Mouse (Mus musculus) brain, embryonic 14.5 days (tissue): Measurements from ENCODE around the gene Srgap3.

ENCODE experiments used
- CTCF ChIP-seq: fragments of 200-500 bp; IDR thresholded peaks from 2 replicates; pipeline ENCODE4 v1.5.1; 2012; ENCODE audit warnings: inconsistent platforms, mild to moderate bottlenecking, moderate library complexity, borderline replicate concordance; ENCODE audit not compliant: insufficient read depth, insufficient read length; ENCODE audit errors: extremely low read depth
- POLR2A ChIP-seq: fragments of 200-500 bp; IDR thresholded peaks from 2 replicates; pipeline ENCODE4 v1.6.1; 2012; ENCODE audit warnings: mild to moderate bottlenecking, inconsistent platforms, borderline replicate concordance; ENCODE audit not compliant: poor library complexity, insufficient read depth, insufficient read length, severe bottlenecking; ENCODE audit errors: extremely low read depth

DNA sequence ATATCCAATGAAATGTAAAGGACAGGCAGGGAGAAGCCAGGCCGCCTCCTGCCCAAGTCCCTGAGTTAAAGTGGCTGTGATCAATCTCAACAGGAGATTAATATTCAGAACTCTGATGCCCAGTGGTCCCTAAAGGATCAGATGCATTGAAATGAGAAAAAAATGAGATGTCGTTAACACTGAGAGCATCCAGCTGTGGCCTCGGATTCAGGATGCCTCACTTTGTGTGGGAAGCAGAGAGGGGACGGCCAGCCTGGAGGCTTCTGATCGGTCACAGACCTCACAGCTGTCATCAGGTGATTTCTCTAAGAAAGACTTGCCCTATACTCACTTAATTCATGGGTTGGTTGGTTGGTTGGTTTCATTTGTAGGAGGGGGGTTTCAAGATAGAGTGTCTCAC, 106.7 kb downstream of the Srgap3 start:
- TF ChIP-seq CTCF (no peak), POLR2A (no peak)
